Mouse (Mus musculus): ENCODE data around the gene Macf1.

Macf1 gene

DNA sequence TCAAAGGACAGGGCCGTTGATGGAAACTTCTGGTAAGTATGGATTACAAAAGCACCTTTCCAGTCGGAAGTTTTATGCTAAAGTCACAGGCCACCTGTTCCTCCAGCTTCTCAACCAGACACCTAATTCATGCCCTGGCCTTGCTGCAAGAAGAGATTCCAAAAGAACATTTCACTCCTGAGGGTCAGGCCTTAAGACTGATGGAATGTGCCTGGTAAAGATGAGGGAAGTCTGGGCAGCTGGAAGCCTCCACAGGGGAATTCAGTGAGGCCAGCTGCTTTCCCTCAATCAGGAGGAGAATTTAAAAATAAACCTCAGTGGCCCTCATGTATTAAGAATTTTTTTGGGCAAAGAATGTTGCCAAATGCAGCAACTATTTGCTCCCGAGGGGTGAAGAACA is 90.5 kb downstream of the Macf1 start:
- peak; percentile 39 for DNase-seq (ENCODE audit: low spot score)

DNA sequence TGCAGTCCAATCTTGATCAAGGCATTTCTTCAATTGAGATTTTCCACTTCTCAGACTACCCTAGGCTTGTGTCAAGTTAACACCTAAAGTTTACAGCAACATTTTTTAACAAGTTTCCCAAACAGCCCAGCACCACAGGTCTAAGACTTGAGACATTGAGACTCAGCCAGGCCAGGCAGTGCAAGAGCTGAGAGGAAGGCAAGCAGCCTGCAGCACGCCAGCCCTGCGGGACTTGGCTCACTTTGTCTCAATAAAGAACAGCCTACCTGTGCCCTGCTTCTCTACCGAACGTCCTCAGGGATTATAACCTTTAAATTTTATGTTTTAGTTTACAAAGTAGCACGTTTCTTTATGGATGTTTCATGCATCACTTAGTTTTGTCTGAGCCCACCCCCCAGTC is 92.1 kb downstream of the Macf1 start:
- no peak for DNase-seq (ENCODE audit: low spot score)

DNA sequence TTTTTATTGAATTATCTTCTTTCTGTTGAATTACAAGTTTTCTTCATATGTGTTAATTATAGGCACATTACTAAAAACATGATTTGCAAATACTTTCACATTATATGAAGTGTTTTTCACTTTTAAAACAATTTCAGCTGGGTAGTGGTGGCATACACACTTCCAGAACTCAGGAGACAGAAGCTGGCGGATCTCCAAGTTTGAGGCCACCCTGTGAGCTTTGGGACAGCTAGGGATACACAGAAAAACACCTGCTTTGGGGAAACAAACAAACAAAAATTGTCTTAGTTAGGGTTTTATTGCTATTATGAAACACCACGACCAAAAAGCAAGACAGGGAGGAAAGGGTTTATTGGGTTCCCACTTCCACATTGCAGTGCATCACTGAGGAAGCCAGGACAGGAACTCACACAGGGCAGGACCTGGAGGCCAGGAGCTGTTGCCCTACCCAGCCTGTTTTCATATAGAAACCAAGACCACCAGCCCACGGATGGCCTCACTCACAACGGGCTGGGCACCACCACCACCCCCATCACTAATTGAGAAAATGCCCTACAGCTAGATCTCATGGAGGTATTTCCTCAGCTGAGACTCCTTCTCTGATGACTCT is 93.0 kb downstream of the Macf1 start:
- no peak for DNase-seq (ENCODE audit: low spot score)

DNA sequence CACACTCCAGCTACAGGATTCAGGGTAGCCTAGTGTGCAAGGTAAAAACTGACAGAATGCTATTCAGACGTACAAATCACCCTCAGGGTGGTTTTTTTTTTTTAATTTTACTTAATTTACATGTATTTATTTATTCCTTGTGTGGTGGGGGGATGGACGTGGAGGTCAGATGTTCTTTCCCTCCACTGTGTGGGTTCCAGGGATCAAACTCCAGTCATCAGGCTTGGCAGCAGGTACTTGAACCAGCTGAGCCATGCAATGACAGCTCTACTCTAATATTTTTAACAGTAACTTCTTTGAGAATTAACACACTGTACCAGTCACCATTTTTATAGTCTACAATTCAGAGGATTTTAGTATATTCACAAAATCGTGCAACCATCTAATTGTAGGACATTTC is 94.7 kb downstream of the Macf1 start:
- no peak for DNase-seq (ENCODE audit: low spot score)

DNA sequence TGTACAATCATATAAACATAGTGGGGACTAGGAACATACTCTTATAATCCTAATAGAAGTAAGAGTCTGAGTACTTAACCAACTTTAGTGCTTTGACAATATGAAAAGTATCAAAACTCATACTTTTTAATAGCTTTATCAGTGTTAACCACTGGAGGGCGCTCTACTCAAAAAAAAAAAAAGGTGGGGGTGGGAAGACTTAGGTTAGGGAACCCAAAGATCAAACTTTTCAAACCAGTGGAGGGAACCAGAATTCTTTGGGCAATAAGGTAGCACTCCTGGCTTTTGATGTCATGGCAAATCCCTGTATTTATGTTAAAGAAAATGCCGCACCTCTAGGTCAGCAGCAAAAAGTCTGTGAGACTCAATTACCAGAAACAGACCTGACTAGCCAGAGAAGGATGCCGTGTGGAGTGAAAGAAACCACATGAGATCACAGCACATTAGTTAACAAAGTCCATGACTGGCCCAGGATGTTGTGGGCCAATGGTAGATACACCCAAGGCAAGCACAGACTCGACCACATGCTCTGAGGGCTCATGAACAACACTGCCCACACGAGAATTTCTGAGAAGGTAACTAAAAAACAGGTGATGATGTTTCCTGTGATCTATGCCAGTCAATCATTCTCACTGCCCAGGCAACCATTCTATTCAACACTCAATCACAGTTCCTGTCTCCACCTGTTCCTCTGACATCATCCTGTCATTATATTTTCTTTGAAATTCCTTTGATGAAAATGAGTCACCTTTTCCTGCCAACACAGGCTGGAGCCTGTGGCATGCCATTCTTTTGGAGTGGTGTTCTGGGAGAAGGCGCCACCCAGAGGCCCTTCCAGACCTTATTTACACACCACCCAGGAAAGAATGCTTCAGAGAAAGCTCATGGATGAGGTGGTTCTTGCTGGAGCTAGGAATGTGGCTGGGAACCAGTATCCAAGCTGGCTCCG is 95.5 kb downstream of the Macf1 start:
- DNase-seq (ENCODE audit: low spot score), result peak; percentile 54

DNA sequence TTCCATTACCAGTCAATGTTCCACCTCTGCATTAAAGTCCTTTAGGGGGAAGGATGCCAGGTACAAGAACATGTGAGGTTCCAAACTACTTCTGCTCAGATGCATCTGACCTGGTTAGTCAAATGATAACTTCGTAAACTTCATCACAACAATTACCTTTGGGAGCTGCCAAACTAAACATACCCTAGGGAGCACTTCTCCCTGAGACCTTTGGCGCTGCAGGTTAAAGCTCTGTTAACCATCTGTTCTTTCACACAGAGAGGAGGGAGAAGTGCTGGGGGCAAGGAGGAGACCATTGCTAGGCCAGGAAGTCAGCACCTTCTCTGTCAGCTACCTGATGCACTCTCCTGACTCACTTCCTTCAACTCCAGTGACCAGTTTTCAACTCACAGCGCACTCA is 96.5 kb downstream of the Macf1 start:
- no peak for DNase-seq (ENCODE audit: low spot score)

DNA sequence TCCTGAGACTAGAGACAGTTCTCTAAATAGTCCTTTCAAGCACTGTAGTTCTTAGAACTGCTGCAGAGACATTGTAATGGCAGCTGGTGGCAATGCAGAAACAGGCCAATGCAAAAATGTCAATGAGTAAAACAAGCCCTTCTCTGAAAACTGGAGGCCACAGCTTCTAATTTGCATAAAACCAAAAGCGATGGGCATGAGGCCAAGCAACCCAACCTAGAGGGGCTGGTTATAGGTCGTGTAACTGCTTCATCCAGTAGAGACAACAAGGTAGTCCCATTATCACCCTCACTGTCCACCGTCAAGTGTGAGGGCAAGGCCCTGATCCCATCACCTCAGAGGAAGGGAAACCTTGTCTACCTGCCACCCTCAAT is 99.5 kb downstream of the Macf1 start:
- no peak for DNase-seq (ENCODE audit: low spot score)

DNA sequence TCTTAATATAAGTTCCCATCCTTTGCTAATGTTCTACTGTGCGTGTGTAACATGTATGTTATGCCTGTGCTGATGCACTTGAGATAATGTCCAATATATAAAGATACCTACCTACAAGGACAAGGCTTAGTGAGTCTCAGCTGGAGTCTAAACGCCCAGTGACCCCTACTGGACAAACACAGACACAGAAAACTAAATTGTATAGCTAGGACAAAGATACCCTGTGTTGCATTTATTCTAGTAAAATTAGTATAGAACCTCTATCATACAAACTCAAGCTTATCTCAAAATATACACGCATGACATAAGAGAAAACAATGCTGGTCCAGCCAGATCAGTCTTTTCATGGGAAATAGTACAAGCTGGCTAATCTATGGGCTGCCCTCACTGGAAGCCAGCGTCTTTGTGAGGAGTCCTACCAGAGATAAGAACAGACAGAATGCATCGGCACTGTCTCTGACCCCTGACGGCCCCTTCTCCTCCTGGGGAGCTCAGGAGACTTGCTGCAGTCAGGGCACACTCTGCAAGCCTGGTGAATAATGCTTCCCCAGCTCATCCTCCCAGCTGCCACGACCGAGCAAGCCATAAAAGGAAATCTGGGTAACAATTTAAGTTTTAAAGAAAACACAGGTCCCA is 100.0 kb downstream of the Macf1 start:
- DNase-seq (ENCODE audit: low spot score), result peak; percentile 62

DNA sequence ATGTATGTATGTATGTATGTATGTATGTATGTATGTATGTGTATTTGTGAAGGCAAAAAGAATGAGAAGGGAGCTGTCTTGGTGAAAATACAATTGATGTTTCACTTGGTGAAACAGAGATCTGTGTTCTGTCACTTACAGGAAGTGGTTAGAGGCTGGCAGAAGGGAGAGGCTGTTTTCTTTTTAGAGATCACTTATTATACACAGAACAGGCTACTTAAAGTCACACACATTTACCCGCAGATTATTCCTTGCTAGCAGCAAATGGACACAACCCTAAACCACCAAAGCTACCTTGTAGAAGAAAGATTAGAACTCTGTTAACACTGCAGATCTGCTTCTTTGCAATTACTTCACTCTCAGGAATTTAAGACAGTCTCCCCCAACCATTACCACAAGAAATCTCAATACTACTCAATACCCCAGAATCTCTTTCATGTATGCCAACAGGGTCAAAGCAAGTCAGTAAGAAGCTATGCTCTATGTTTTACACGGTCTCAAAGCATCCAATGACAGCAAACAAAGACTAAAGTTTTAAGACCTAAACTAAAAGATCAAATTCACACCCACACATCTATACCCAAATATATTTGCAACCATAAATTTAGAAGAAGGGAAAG is 106.6 kb downstream of the Macf1 start:
- DNase-seq (ENCODE audit: low spot score), result no peak

DNA sequence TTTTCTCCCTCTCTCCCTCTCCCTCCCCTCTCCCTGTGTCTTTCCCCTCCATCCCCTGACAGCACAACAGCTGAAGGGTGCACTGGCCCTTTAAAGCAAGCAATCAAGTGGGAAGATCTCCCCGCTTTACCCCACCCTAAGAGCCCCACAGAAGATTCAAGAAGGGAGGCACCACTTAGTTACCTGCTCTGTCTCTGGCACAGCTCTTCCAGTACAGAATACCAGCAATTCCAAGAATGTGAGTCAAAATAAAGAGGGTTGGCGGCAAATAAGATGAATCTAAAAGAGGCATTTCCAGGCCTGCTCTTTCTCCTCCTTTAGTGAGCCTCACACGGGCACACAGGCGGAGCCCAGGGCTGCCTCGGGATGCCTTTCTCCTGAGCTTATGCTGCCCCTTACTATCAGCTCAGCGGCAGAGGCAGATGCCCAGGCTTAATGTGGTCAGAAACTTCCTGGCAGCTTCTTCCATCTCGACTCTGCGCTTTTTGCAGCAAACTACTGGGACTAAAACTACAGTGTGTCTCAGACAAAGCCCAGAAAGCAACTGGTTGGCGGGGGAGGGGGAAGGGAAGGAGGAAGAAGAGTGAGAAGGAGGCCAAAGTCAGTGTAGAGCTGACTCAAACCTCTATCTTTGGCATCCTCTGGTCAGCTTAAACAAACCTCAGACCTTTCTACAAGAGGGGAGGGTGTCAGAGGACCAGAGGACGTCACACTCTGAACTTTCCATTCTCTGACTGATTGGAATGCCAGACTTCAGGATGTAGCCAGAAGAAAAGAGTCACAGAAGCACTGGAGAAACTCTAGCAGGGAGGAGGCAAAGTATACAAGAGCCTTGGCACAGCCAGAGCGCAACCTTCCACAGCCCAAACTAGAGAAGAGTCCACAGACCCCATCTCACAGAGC is 111.5 kb downstream of the Macf1 start:
- DNase-seq (ENCODE audit: low spot score), result peak; percentile 51

DNA sequence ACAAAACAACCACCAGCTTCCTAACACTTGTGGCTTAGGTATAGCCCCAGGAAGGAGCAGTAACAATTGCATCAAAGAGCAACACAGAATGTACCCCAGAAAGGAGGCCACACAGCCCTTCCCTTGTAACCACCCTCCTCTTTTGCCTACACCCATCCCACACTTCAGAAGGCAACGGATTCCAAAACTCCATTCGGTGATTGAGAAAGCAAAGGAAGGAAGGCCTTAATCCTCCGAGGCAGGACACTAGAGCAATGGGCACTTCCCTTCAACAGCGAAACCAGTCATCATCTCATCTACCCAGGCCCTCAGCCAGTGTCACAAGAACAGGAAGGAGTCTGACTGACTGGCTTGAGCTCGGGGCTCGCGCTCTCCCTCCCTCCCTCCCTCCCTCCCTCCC is 112.3 kb downstream of the Macf1 start:
- DNase-seq (ENCODE audit: low spot score), result peak; percentile 72

DNA sequence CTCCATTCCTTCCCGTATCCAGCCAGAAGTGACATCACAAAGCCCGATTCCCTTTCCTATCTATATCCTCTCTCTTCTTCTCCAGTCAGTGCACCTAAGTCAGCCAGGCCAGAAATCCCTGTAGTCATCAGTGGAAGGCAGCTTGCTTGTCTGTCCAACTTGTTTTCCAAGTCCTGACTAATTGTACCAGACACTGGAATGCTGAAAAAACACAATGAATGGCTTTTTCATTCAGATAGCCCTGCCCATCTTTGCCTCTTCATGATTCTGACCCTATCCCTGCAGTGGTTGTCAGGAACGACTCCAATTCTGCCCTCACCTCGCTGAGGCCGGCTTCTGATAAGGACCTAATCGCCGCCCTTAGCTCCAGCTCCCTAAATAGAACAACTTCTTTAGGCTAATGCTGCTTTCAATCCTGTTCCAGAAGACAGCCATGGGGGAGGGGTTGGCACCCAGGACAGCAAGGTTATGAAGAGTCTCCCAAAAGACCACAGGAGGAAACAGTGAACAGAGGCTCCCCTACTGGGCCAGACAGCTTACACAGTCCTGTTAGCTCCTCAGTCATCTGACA is 118.8 kb downstream of the Macf1 start:
- no peak for DNase-seq (ENCODE audit: low spot score)

DNA sequence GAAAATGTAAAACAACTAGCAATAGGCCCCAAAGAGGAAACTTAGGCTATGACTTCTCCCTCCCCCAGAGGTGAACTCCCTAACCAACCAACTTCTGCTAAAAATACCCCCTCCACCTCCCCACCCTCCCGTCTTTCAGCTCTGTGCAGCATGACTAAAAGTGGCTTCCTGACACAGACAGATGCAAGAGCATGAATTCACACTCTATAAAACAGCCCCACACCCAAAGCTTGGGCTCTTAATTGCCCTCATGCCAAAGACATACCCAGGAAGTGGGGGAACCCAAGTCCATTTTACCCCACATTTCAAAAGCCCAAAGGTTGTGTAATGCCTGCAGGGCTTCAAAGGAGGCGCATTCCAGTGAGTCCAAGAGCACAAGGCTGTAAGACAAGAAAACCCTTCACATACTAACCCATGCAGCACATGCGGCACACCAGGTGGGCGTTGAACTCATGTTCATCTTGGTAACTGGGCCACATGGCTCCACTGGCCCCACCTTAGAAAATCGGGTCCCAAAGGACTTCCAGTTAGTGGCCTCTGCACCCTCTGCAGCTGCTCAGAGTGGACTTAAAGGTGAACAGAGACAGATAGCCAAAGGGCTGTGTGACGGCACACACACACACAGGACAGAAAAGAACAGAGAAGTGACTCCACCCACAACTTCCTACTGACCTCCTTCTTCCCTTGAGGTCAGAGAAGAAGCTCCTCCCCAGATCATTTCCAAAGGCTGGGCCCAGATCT is 119.9 kb downstream of the Macf1 start:
- DNase-seq (ENCODE audit: low spot score), result no peak

DNA sequence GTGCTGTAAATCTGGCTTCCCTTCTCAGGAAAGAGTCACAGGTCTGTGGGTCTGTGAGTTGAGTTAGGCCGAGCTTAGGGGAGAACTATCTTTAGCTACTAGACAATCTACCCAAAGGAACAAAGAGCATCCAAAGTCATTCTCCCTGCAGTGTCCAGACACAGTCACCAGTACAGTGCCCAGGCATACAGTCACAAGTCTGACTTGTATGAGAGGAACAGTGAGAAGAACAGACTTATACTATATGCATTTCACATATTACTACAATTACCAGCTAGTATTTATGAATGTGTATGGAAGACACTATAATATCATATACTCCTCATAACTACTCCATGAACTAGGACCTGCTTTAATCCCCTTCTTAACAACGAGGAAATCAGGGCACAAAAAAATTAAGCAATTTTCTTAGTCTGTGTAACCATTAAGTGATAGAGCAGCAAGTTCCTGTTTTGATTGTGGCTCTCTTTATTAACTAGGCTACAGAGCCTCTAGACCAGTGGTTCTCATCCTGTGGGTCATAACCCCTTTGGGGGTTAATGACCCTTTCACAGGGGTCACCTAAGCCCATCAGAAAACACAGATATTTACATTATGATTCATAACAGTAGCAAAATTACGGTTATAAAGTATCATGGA is 121.9 kb downstream of the Macf1 start:
- DNase-seq (ENCODE audit: low spot score), result no peak

DNA sequence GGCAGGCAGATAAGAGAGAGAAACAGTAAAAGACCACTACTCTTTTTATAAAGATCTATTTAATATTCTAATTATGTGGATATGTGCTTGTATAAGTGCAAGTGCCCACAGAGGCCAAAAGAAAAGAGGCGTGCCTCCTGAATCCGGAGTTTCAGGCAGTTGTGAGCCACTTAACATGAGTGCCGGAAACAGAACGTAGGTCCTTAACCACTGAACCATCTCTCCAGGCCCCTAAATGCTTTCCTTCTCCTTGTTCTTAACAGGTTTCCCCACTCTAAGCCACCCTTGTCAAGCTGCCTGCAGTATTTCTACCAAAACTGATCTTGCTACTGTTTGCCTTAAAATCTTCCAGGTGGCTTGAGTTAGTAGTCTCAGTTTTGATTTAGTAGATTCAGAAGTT is 123.3 kb downstream of the Macf1 start:
- no peak for DNase-seq (ENCODE audit: low spot score)

DNA sequence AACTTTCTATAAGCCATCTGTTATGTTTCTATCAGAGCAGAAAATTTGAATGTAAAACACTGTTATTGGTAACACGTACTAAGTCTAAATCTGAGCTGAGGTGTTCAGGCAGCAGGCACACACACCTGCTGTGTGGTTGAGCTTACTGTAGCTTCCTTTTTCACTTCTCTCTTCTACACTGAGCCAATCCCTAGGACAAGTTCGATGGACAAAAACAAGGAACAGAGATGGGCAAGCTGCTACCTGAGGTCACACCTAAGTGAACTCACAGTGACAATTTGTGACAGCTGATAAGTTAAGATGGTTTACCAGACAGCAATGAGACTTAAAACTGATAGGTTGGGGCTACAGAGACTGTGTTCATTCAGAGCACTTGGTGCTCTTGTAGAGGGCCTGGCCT is 125.7 kb downstream of the Macf1 start:
- DNase-seq (ENCODE audit: low spot score), result no peak

DNA sequence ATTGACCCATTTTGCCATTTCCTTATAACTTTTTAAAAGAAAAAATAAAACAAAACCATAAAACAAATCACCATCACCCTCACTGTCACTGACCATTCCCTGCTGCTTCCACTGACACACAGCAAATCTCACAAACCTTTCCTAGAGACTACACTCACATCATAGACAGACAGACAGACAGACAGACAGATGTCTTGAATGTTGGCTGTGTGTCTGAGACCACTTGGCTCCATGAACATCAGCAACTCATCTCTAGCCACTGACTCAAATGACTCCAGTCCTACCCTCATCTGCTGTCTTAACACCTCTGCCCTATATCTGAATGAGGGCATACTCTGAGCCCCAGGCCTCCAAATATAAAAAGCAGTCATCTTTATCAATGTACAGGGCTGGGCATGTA is 128.9 kb downstream of the Macf1 start:
- no peak for DNase-seq (ENCODE audit: low spot score)

DNA sequence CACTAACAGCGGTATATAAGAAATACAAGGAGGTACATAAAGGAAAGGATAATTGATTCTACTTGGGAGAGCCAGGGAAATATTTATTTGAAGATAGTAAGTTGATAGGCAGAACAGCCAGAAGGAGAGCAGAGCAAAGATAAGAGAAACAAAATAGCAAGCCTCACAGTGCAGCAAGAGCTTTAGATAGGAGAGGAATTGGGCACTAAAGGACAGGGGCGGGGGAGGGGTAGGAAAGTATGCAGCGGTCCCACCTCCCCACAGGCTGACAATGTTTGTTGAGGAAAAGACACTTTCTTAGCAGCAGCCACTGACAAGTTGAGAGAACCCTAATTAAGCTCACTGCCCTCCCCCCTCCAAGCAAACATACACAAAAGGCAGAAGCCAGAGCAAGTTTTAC is 131.5 kb downstream of the Macf1 start:
- DNase-seq (ENCODE audit: low spot score), result no peak

DNA sequence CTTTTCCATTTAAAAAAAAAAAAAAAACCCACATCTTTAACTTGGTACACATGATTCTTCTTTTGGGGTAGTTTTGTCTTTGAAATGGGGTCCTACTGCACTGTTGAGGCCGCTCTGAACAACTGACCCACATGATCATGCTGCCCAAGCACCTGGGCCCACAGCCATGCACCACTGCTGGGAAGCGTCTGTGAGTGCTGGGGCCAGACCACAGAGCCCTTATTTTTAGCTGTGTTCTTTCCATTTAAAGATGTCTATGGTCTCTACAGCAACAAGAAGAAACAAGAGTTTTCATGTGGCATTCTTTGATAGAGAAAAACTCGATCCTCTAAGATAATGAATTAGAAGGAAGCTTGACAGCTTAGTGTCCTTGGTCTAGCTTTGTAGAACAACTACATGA is 135.8 kb downstream of the Macf1 start:
- no peak for DNase-seq (ENCODE audit: low spot score)

DNA sequence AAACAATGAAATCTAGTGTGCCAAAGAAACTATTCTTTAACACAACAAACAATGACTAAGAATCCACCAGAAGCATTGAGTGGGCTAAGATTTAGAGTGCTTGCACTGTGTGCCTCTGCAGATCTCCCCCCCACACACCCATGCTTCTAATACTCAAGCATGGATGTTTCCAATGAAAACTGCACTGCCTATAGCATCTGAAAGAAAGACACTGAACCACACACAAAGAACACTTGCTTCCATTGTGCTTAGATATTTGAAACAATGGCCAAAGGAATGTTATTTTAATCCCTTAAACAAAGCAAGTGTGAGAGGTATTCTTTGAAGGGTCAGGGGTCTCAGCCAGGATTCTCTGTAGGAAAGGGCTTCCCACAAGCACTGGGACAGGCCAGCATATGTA is 140.5 kb downstream of the Macf1 start:
- no peak for DNase-seq (ENCODE audit: low spot score)

Data from adipocyte (in vitro differentiated cells).